ENCODE assay signal across 13 mouse cellular contexts in genomic region chr7:79789812-79790211, GRCm38 (mm10). TPM values are rescaled to one million over a fixed set of nuclear protein-coding genes. Genes with fewer than 3 reads are reported as not detected.
"Had no signal": no experiment of that assay in that cellular context is flagged by ENCODE, and none has a peak within 500 bp of the region (broad histone marks: within the 10 kb centered on the region; RNA-seq: fewer than 3 reads in every experiment).

No protein-coding gene starts in this region.

RNA-seq across cellular contexts. Expression of gene Mesp1, which starts 3.8 kb away (rescaled TPM):
- polyA plus RNA-seq: heart, adult 2 months; heart, embryonic 11.5 days; heart, embryonic 15.5 days; heart, postnatal 0 days; hindbrain, embryonic 11.5 days; hindbrain, embryonic 13.5 days; kidney, embryonic 14.5 days; kidney, embryonic 16.5 days; limb, embryonic 10.5 days; limb, embryonic 12.5 days had no signal

RNA-seq across cellular contexts. Expression of gene Wdr93, which starts 46.8 kb away (rescaled TPM):
- polyA plus RNA-seq: heart, postnatal 0 days had no signal

RNA-seq across cellular contexts. Expression of gene Plin1, which starts 57.1 kb away (rescaled TPM):
- polyA plus RNA-seq: forebrain, postnatal 0 days; heart, embryonic 11.5 days; heart, embryonic 13.5 days; heart, embryonic 15.5 days; hindbrain, embryonic 11.5 days; intestine, embryonic 14.5 days; limb, embryonic 10.5 days; limb, embryonic 12.5 days had no signal
